Mouse (Mus musculus) sigmoid colon, adult 10 weeks (tissue): ENCODE measurements around the gene Usp25. TPM values are rescaled to one million over a fixed set of nuclear protein-coding genes. Genes with fewer than 3 reads are reported as not detected.

ENCODE experiments used
- polyA plus RNA-seq: library from polyadenylated mRNA; stranded (reverse); fragments of 350-450 nt; fragmentation: Illumina TruSeq; extraction: RNeasy Lipid Tissue Mini Kit (QIAGEN cat#74804); gene quantifications from one replicate; pipeline ENCODE4 v1.2.3, GENCODE M21; 2014; ENCODE audit warnings: low read depth, low replicate concordance

Gene Usp25
- 78.4 TPM for polyA plus RNA-seq

GRCm38 (mm10) chr16:77013427-77014320 lies at the start of gene Usp25:
TSS of gene Usp25 (plus strand) at chr16:77013706.

